Comparison of ENCODE assay signal across 19 mouse cellular contexts in the genomic region with DNA sequence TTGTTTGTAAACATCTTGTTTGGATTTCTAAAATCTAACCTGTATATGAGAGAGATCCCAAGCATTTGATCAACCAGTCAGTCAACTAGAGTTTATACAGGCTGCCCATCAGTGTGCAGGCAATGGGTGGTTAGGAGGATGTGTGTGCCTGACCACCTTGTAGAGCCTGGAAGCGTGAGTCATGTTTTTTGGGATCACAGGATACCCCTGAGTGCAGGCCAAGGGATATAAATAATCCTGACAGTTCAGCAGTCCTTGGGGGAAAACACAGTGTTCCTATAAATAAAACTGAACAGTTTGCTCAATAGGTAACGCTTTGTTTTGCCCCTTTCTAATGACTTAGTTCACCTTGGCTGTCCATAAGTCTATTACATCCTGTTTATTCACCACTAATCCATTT. TPM values are rescaled to one million over a fixed set of nuclear protein-coding genes. Genes with fewer than 3 reads are reported as not detected.
DNase-seq lines count a peak whose midpoint lies in the region; ATAC-seq and TF ChIP-seq lines count a peak whose summit lies in the region.
"Had no signal": no experiment of that assay in that cellular context is flagged by ENCODE, and none has a peak within 500 bp of the region (broad histone marks: within the 10 kb centered on the region; RNA-seq: fewer than 3 reads in every experiment).

No protein-coding gene starts in this region.

- no peaks in the 10 kb centered on the region for H3K36me3 ChIP-seq in forebrain, embryonic 12.5 days (replicated peaks)
- H3K36me3 ChIP-seq: midbrain, embryonic 10.5 days had no signal

- DNase-seq in gastrocnemius, adult 2 months: peak; percentile 60
- no peak for DNase-seq in gastrocnemius, postnatal 10 days
- DNase-seq in kidney, postnatal 25 days: peak; percentile 18 to 44
- DNase-seq in kidney, adult 11 months: no peak
- DNase-seq in gastrocnemius, adult 8-10 months (ENCODE audit: low spot score in 2 of 2): peak; percentile 27 to 33
- DNase-seq in heart, postnatal 4 days: peak; percentile 19
- DNase-seq: cerebellum, adult 18-20 months; layer of hippocampus, postnatal 36 days; left cerebral cortex, postnatal 4 days; lung, embryonic 14.5 days; lung, postnatal 4 days; right cerebral cortex, postnatal 14 days had no signal

- H3K9me3 ChIP-seq in forebrain, embryonic 12.5 days: no peaks in the 10 kb centered on the region
- H3K9me3 ChIP-seq: midbrain, embryonic 10.5 days had no signal

- H3K27ac ChIP-seq in gastrocnemius, adult 2 months: peak overlapping the region; percentile 71
- H3K27ac ChIP-seq in forebrain, embryonic 12.5 days: no peak overlapping the region
- H3K27ac ChIP-seq: midbrain, embryonic 10.5 days had no signal

- no peak for TF ChIP-seq CTCF in gastrocnemius, adult 2 months (IDR thresholded peaks at IDR 0.05)

- ATAC-seq in forebrain, embryonic 12.5 days (ENCODE audit: low FRiP score): no peak
- no peak for ATAC-seq in inflammation-experienced regulatory T-cells, adult 6 months
- ATAC-seq: activated CD4-positive, CD25-positive, alpha-beta regulatory T cell, adult 4 months; forebrain, embryonic 16.5 days; Patski had no signal

- intact Hi-C loops in gastrocnemius, adult 2 months (cut with DNase I): no loop called here

- 90% methylated on average over 2 of the region's 2 CpGs for WGBS in forebrain, embryonic 12.5 days

- H3K27me3 ChIP-seq in forebrain, embryonic 12.5 days: no peaks in the 10 kb centered on the region
- H3K27me3 ChIP-seq: Patski had no signal

- no peak overlapping the region for H3K4me2 ChIP-seq in forebrain, embryonic 12.5 days
- H3K4me2 ChIP-seq: lung, embryonic 14.5 days had no signal

- no peak overlapping the region for H3K4me3 ChIP-seq in gastrocnemius, adult 2 months
- no peak overlapping the region for H3K4me3 ChIP-seq in forebrain, embryonic 12.5 days (replicated peaks)
- H3K4me3 ChIP-seq: erythroblast, embryonic 14.5 days; midbrain, embryonic 10.5 days had no signal

- H3K9ac ChIP-seq in forebrain, embryonic 12.5 days: no peak overlapping the region
- H3K9ac ChIP-seq: lung, embryonic 14.5 days had no signal

- H3K4me1 ChIP-seq in forebrain, embryonic 12.5 days: no peaks in the 10 kb centered on the region
- H3K4me1 ChIP-seq: midbrain, embryonic 10.5 days had no signal

RNA-seq across cellular contexts. Expression of gene Plekhg1, which starts 55.7 kb away (rescaled TPM):
- total RNA-seq in gastrocnemius, adult 2 months (2021): 1 to 10 TPM; 2.7 to 4.9 TPM
- total RNA-seq in gastrocnemius, postnatal 10 days (2021): 10 to 100 TPM; 13.3 to 16.3 TPM
- total RNA-seq in gastrocnemius, adult 8-10 months (2022): 1 to 10 TPM; 1.2 to 2.5 (median 1.6) TPM
- 10 to 100 TPM; 22.1 to 22.7 TPM for total RNA-seq in heart, postnatal 4 days (2021)
- 9.7 and 14.9 TPM in 2 replicates for polyA plus RNA-seq in forebrain, embryonic 12.5 days (2016; fragmentation: Nextera tagmentation; extraction: Ambion mirVana)
- under 1 TPM in 1 of 3 experiments, not detected in 2; 0.19 TPM for polyA plus RNA-seq in inflammation-experienced regulatory T-cells, adult 6 months (2017; shearing (Covaris generic))
- polyA plus RNA-seq: erythroblast, embryonic 14.5 days had no signal

Comparison
In these comparisons a context has a peak if more than half of its experiments do, and no peak if none do; other contexts are left out.
1. DNase-seq: peak in gastrocnemius, adult 2 months (single experiment), kidney, postnatal 25 days (2 of 2), gastrocnemius, adult 8-10 months (2 of 2) and heart, postnatal 4 days (single experiment); none in gastrocnemius, postnatal 10 days (single experiment) and kidney, adult 11 months (single experiment).